Mouse (Mus musculus) hindbrain, embryonic 16.5 days (tissue): Measurements from ENCODE around the gene Atxn7l3. TPM values are rescaled to one million over a fixed set of nuclear protein-coding genes. Genes with fewer than 3 reads are reported as not detected.

Experiments
- ATAC-seq: fragments of 200-750 bp; cut with Nextera tagmentation; 2 replicates; pipeline ENCODE4 v1.8.0; 2017; ENCODE audit warnings: moderate TSS enrichment, moderate library complexity
- H3K27ac ChIP-seq: fragments of 300-500 bp; sonication (generic); 2 replicates; pipeline ENCODE4 v1.5.1; 2014; ENCODE audit warnings: low read depth, mild to moderate bottlenecking, control low read depth, low read length, moderate library complexity
- H3K27me3 ChIP-seq: fragments of 300-500 bp; sonication (generic); replicated peaks from 2 replicates; pipeline ENCODE4 v1.6.1; 2014; ENCODE audit warnings: low read length; ENCODE audit not compliant: control insufficient read depth, insufficient read depth
- H3K36me3 ChIP-seq: fragments of 300-500 bp; sonication (generic); 2 replicates; pipeline ENCODE4 v1.6.1; 2014; ENCODE audit warnings: mild to moderate bottlenecking, low read length, moderate library complexity, mixed read lengths; ENCODE audit not compliant: control insufficient read depth, insufficient read depth
- H3K4me1 ChIP-seq: fragments of 300-500 bp; sonication (generic); 2 replicates; pipeline ENCODE4 v1.6.1; 2014; ENCODE audit warnings: low read depth, low read length; ENCODE audit not compliant: control insufficient read depth, insufficient read depth
- H3K4me2 ChIP-seq: fragments of 300-500 bp; sonication (generic); 2 replicates; pipeline ENCODE4 v1.6.1; 2014; ENCODE audit warnings: mild to moderate bottlenecking, low read length, control low read depth, moderate library complexity
- H3K4me3 ChIP-seq: fragments of 300-500 bp; sonication (generic); 2 replicates; pipeline ENCODE4 v1.5.1; 2014; ENCODE audit warnings: mild to moderate bottlenecking, low read length, control low read depth, moderate library complexity
- H3K9ac ChIP-seq: fragments of 300-500 bp; sonication (generic); 2 replicates; pipeline ENCODE4 v1.6.1; 2014; ENCODE audit warnings: low read depth, mild to moderate bottlenecking, control low read depth, low read length, moderate library complexity
- H3K9me3 ChIP-seq: fragments of 300-500 bp; sonication (generic); 2 replicates; pipeline ENCODE4 v1.6.1; 2014; ENCODE audit warnings: mild to moderate bottlenecking, low read length, moderate library complexity; ENCODE audit not compliant: control insufficient read depth
- WGBS: fragments of 180-500 bp; shearing (Covaris S2); extraction: QIAGEN DNeasy Blood & Tissue Kit; methylation state at CpG from one replicate; pipeline ENCODE4 v1.1.7; 2014; 5-methylcytosine and 5-hydroxymethylcytosine counted together
- polyA plus RNA-seq: library from polyadenylated mRNA; unstranded; fragments of >200 nt; fragmentation: Nextera tagmentation; extraction: Ambion mirVana; gene quantifications from 2 replicates; pipeline ENCODE4 v1.2.1, GENCODE M21; 2015

Atxn7l3 gene
- polyA plus RNA-seq, 1 experiment from 2014 or later, result 26.6 TPM

- Histone ChIP-seq H3K4me1 (peaks cover 9% of the 10 kb centered on the region), H3K27me3 (no peaks in the 10 kb centered on the region), H3K27ac (no peak overlapping the region), H3K9ac (no peak overlapping the region), H3K4me2 (no peak overlapping the region), H3K9me3 (no peaks in the 10 kb centered on the region), H3K36me3 (no peaks in the 10 kb centered on the region), H3K4me3 (no peak overlapping the region)
- ATAC-seq, result no peak
- WGBS, result 84% methylated on average over 6 of the region's 6 CpGs
These were observed 25.5 kb upstream of the Atxn7l3 start for GRCm38 (mm10) chr11:102321931-102322330.

GRCm38 (mm10) chr11:102320686-102321005 is 24.2 kb upstream of the Atxn7l3 start:
- H3K27me3 ChIP-seq, result no peaks in the 10 kb centered on the region
- WGBS, result 5% methylated on average over 10 of the region's 10 CpGs
- no peaks in the 10 kb centered on the region for H3K9me3 ChIP-seq
- peak overlapping the region; percentile 91 for H3K4me2 ChIP-seq
- ATAC-seq, result peak; percentile 25
- peak overlapping the region; percentile 98 for H3K27ac ChIP-seq
- H3K36me3 ChIP-seq, result no peaks in the 10 kb centered on the region
- H3K4me3 ChIP-seq, result peak overlapping the region; percentile 79
- H3K9ac ChIP-seq, result peak overlapping the region; percentile 99
- H3K4me1 ChIP-seq, result peaks cover 18% of the 10 kb centered on the region

- H3K36me3 ChIP-seq, result no peaks in the 10 kb centered on the region
- WGBS, result under 1% methylated on average over 38 of the region's 38 CpGs
- peak overlapping the region; percentile 99 for H3K9ac ChIP-seq
These were observed 23.7 kb upstream of the Atxn7l3 start for GRCm38 (mm10) chr11:102319941-102320685.

GRCm38 (mm10) chr11:102319410-102319792 is 23.0 kb upstream of the Atxn7l3 start, which contains the start of gene Ubtf:
TSS of gene Ubtf (minus strand) at chr11:102319742.
- Histone ChIP-seq H3K9ac (peak within 1 kb of the TSS; percentile 99), H3K4me1 (peaks cover 23% of the 10 kb centered on the region), H3K9me3 (no peaks in the 10 kb centered on the region), H3K4me3 (peak within 1 kb of the TSS; percentile 79), H3K4me2 (peak within 1 kb of the TSS; percentile 91), H3K27ac (peak within 1 kb of the TSS; percentile 98), H3K36me3 (no peaks in the 10 kb centered on the region), H3K27me3 (no peaks in the 10 kb centered on the region)
- WGBS, result 0% methylated on average over 25 of the region's 25 CpGs
- ATAC-seq, result peak; percentile 49

More at GRCm38 (mm10) chr11:102319941-102320685, 23.7 kb upstream of the Atxn7l3 start:
- Histone ChIP-seq H3K27ac (peak overlapping the region; percentile 98), H3K4me3 (peak overlapping the region; percentile 79), H3K27me3 (no peaks in the 10 kb centered on the region), H3K4me2 (peak overlapping the region; percentile 91), H3K9me3 (no peaks in the 10 kb centered on the region), H3K4me1 (peaks cover 23% of the 10 kb centered on the region)
- peak; percentile 68 for ATAC-seq

GRCm38 (mm10) chr11:102318576-102319409 is 22.4 kb upstream of the Atxn7l3 start:
- H3K27ac ChIP-seq, result peak overlapping the region; percentile 98
- H3K27me3 ChIP-seq, result no peaks in the 10 kb centered on the region
- no peaks in the 10 kb centered on the region for H3K9me3 ChIP-seq
- no peak for ATAC-seq
- peak overlapping the region; percentile 91 for H3K4me2 ChIP-seq
- WGBS, result under 1% methylated on average over 72 of the region's 84 CpGs
- peaks cover 3% of the 10 kb centered on the region for H3K36me3 ChIP-seq
- H3K4me3 ChIP-seq, result peak overlapping the region; percentile 79
- peaks cover 23% of the 10 kb centered on the region for H3K4me1 ChIP-seq
- peak overlapping the region; percentile 99 for H3K9ac ChIP-seq

- ATAC-seq, result peak; percentile 35
- Histone ChIP-seq H3K4me1 (peaks cover 23% of the 10 kb centered on the region), H3K9ac (peak overlapping the region; percentile 99), H3K4me2 (peak overlapping the region; percentile 91), H3K27ac (peak overlapping the region; percentile 98), H3K36me3 (peaks cover 11% of the 10 kb centered on the region), H3K9me3 (no peaks in the 10 kb centered on the region), H3K27me3 (no peaks in the 10 kb centered on the region), H3K4me3 (peak overlapping the region; percentile 79)
- under 1% methylated on average over 40 of the region's 77 CpGs for WGBS
These were observed 21.6 kb upstream of the Atxn7l3 start for GRCm38 (mm10) chr11:102317901-102318575.

- peak; percentile 3 for ATAC-seq
- H3K9me3 ChIP-seq, result no peaks in the 10 kb centered on the region
- H3K27me3 ChIP-seq, result no peaks in the 10 kb centered on the region
- H3K4me2 ChIP-seq, result peak overlapping the region; percentile 91
- H3K27ac ChIP-seq, result peak overlapping the region; percentile 98
- peak overlapping the region; percentile 79 for H3K4me3 ChIP-seq
- peak overlapping the region; percentile 99 for H3K9ac ChIP-seq
- H3K36me3 ChIP-seq, result peaks cover 17% of the 10 kb centered on the region
- WGBS, result 1% methylated on average over 76 of the region's 87 CpGs
- H3K4me1 ChIP-seq, result peaks cover 23% of the 10 kb centered on the region
These were observed 21.0 kb upstream of the Atxn7l3 start for GRCm38 (mm10) chr11:102317298-102317900.

GRCm38 (mm10) chr11:102316572-102317297 is 20.3 kb upstream of the Atxn7l3 start:
- Histone ChIP-seq H3K27me3 (no peaks in the 10 kb centered on the region), H3K9ac (peak overlapping the region; percentile 99), H3K4me3 (peak overlapping the region; percentile 79), H3K27ac (peak overlapping the region; percentile 98), H3K9me3 (no peaks in the 10 kb centered on the region), H3K36me3 (peaks cover 24% of the 10 kb centered on the region), H3K4me1 (peaks cover 23% of the 10 kb centered on the region), H3K4me2 (peak overlapping the region; percentile 91)
- WGBS, result under 1% methylated on average over 54 of the region's 80 CpGs
- peak; percentile 53 for ATAC-seq
